ENCODE assay signal across 14 mouse cellular contexts in the genomic region with DNA sequence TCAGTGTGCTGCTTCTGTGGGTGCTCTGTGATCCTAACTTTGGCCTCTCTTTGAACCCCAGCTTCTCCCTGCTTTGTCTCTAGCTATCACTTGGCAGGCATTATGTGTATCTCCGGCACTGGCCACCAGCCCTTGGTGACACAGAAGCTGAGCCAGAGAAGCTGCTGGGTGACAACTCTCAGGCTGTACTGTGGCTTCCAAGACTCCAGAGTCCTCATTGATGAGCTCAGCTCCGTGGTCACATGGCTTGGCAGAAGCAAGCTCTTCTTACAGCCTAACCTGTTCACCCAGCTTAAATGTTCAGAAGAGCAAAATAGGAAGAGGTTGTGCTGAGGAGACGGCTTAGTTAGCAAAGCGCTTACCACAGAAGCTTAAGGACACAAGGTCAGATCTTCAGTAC. TPM values are rescaled to one million over a fixed set of nuclear protein-coding genes. Genes with fewer than 3 reads are reported as not detected.
A peak's percentile ranks its signal among the peaks of the same experiment; 100 is the strongest.
DNase-seq lines count a peak whose midpoint lies in the region; ATAC-seq and TF ChIP-seq lines count a peak whose summit lies in the region.
"Had no signal": no experiment of that assay in that cellular context is flagged by ENCODE, and none has a peak within 500 bp of the region (broad histone marks: within the 10 kb centered on the region; RNA-seq: fewer than 3 reads in every experiment).

No protein-coding gene starts in this region.

- no peaks in the 10 kb centered on the region for H3K27me3 ChIP-seq in embryonic facial prominence, embryonic 14.5 days (replicated peaks; ENCODE audit: control insufficient read depth, insufficient read depth, low read length)
- no peaks in the 10 kb centered on the region for H3K27me3 ChIP-seq in embryonic facial prominence, embryonic 10.5 days (replicated peaks; ENCODE audit: low read depth, poor library complexity, severe bottlenecking)
- H3K27me3 ChIP-seq in lung, embryonic 14.5 days (ENCODE audit: insufficient read depth, low read length) = no peaks in the 10 kb centered on the region
- no peaks in the 10 kb centered on the region for H3K27me3 ChIP-seq in heart, embryonic 16.5 days (ENCODE audit: control insufficient read depth, insufficient read depth, low read length)
- H3K27me3 ChIP-seq: liver, embryonic 15.5 days had no signal

- no peak overlapping the region for H3K4me3 ChIP-seq in embryonic facial prominence, embryonic 14.5 days (ENCODE audit: low read depth, low read length)
- no peak overlapping the region for H3K4me3 ChIP-seq in embryonic facial prominence, embryonic 10.5 days
- H3K4me3 ChIP-seq in lung, embryonic 14.5 days (ENCODE audit: low read depth, low read length) = no peak overlapping the region
- no peak overlapping the region for H3K4me3 ChIP-seq in lung, adult 2 months (replicated peaks; ENCODE audit: extremely low read depth, low read depth, low read length)
- H3K4me3 ChIP-seq in brown adipose tissue, adult 24 weeks (ENCODE audit: insufficient read depth, low read depth, low read length) = no peak overlapping the region
- no peak overlapping the region for H3K4me3 ChIP-seq in heart, embryonic 16.5 days (ENCODE audit: low read length)
- H3K4me3 ChIP-seq: left cerebral cortex, adult 2 months; liver, embryonic 15.5 days had no signal

- WGBS in embryonic facial prominence, embryonic 14.5 days = 84% methylated on average over 4 of the region's 4 CpGs
- WGBS in embryonic facial prominence, embryonic 10.5 days = 91% methylated on average over 4 of the region's 4 CpGs
- 76% methylated on average over 4 of the region's 4 CpGs for WGBS in lung, embryonic 14.5 days
- 73% methylated on average over 4 of the region's 4 CpGs for WGBS in lung, adult 2 months
- whole genome bisulfite sequencing in heart, embryonic 16.5 days = 64% methylated on average over 4 of the region's 4 CpGs

- no peak overlapping the region for H3K9ac ChIP-seq in embryonic facial prominence, embryonic 14.5 days (ENCODE audit: low read depth, low read length)
- no peak overlapping the region for H3K9ac ChIP-seq in lung, embryonic 14.5 days
- no peak overlapping the region for H3K9ac ChIP-seq in heart, embryonic 16.5 days (ENCODE audit: low read length)
- H3K9ac ChIP-seq: liver, embryonic 15.5 days had no signal

- H3K9me3 ChIP-seq in embryonic facial prominence, embryonic 14.5 days (ENCODE audit: control insufficient read depth, low read length) = no peaks in the 10 kb centered on the region
- no peaks in the 10 kb centered on the region for H3K9me3 ChIP-seq in embryonic facial prominence, embryonic 10.5 days
- H3K9me3 ChIP-seq in lung, embryonic 14.5 days (ENCODE audit: low read depth, low read length) = no peaks in the 10 kb centered on the region
- H3K9me3 ChIP-seq in heart, embryonic 16.5 days (replicated peaks; ENCODE audit: control insufficient read depth, low read length) = no peaks in the 10 kb centered on the region
- H3K9me3 ChIP-seq: liver, embryonic 15.5 days had no signal

- no peak for TF ChIP-seq CTCF in lung, embryonic 14.5 days (IDR thresholded peaks at IDR 0.05; ENCODE audit: low read depth)
- TF ChIP-seq CTCF in lung, adult 2 months (IDR thresholded peaks at IDR 0.05; ENCODE audit: insufficient read depth, low read length) = no peak

- DNase-seq in embryonic facial prominence, embryonic 14.5 days (ENCODE audit: low spot score) = peak; percentile 20
- no peak for DNase-seq in embryonic facial prominence, embryonic 10.5 days (ENCODE audit: low spot score)
- DNase-seq in lung, embryonic 14.5 days = peak; percentile 68
- DNase-seq in lung, adult 2 months = no peak
- DNase-seq in layer of hippocampus, adult 9-10 months (ENCODE audit: low spot score) = no peak
- no peak for DNase-seq in neural tube, embryonic 10.5 days (ENCODE audit: extremely low spot score, low spot score)
- DNase-seq: adrenal gland, adult 2 months; cerebellum, adult 9-10 months; kidney, adult 8-10 months; thymus, postnatal 14 days had no signal

- H3K36me3 ChIP-seq in embryonic facial prominence, embryonic 14.5 days (ENCODE audit: control insufficient read depth, insufficient read depth, low read length) = no peaks in the 10 kb centered on the region
- H3K36me3 ChIP-seq in embryonic facial prominence, embryonic 10.5 days (replicated peaks) = no peaks in the 10 kb centered on the region
- H3K36me3 ChIP-seq in lung, embryonic 14.5 days (ENCODE audit: insufficient read depth) = no peaks in the 10 kb centered on the region
- H3K36me3 ChIP-seq in heart, embryonic 16.5 days (ENCODE audit: control insufficient read depth, insufficient read depth) = no peaks in the 10 kb centered on the region
- H3K36me3 ChIP-seq: liver, embryonic 15.5 days had no signal

- H3K4me1 ChIP-seq in embryonic facial prominence, embryonic 14.5 days (ENCODE audit: control insufficient read depth, insufficient read depth, low read length) = peaks cover 9% of the 10 kb centered on the region; the same call in 1 of the 2 replicates
- no peaks in the 10 kb centered on the region for H3K4me1 ChIP-seq in embryonic facial prominence, embryonic 10.5 days
- H3K4me1 ChIP-seq in lung, embryonic 14.5 days (ENCODE audit: insufficient read depth) = 0 out of 2 replicates have a peak, but pooled peaks cover 2% of the 10 kb centered on the region
- no peaks in the 10 kb centered on the region for H3K4me1 ChIP-seq in lung, adult 2 months (ENCODE audit: control insufficient read depth, insufficient read depth, low read length)
- peaks cover 19% of the 10 kb centered on the region for H3K4me1 ChIP-seq in brown adipose tissue, adult 24 weeks (ENCODE audit: control insufficient read depth, insufficient read depth, insufficient read length, low read length)
- peaks cover 38% of the 10 kb centered on the region for H3K4me1 ChIP-seq in heart, embryonic 16.5 days (ENCODE audit: control insufficient read depth, insufficient read depth, low read length)

- no peak overlapping the region for H3K4me2 ChIP-seq in embryonic facial prominence, embryonic 14.5 days (ENCODE audit: low read depth, low read length)
- H3K4me2 ChIP-seq in lung, embryonic 14.5 days = no peak overlapping the region
- no peak overlapping the region for H3K4me2 ChIP-seq in heart, embryonic 16.5 days (ENCODE audit: low read depth, low read length)
- H3K4me2 ChIP-seq: liver, embryonic 15.5 days had no signal

- ATAC-seq in embryonic facial prominence, embryonic 14.5 days (ENCODE audit: low read depth) = no peak
- peak; percentile 42; the same call in 1 of the 2 replicates for ATAC-seq in lung, embryonic 14.5 days (ENCODE audit: insufficient read depth)
- ATAC-seq in heart, embryonic 16.5 days (replicated peaks; ENCODE audit: extremely low read depth, insufficient read depth, low FRiP score) = 0 out of 2 replicates have a peak, but pooled peaks have one; percentile 16

- no peak overlapping the region for H3K27ac ChIP-seq in embryonic facial prominence, embryonic 14.5 days (replicated peaks; ENCODE audit: low read depth, low read length)
- H3K27ac ChIP-seq in embryonic facial prominence, embryonic 10.5 days (replicated peaks) = no peak overlapping the region
- H3K27ac ChIP-seq in lung, embryonic 14.5 days (ENCODE audit: low read depth) = no peak overlapping the region
- peak overlapping the region; percentile 96 for H3K27ac ChIP-seq in brown adipose tissue, adult 24 weeks (replicated peaks; ENCODE audit: low read depth, low read length)
- H3K27ac ChIP-seq in heart, embryonic 16.5 days (ENCODE audit: low read length) = peak overlapping the region; percentile 2
- H3K27ac ChIP-seq: left cerebral cortex, adult 2 months; liver, embryonic 15.5 days had no signal

- no peak for TF ChIP-seq POLR2A in lung, adult 2 months (IDR thresholded peaks at IDR 0.05; ENCODE audit: borderline replicate concordance, extremely low read depth, low read depth, low read length)

RNA-seq across cellular contexts. Expression of a gene that starts 45.5 kb away (rescaled TPM):
- polyA plus RNA-seq in embryonic facial prominence, embryonic 14.5 days (2014; fragmentation: Nextera tagmentation; extraction: Ambion mirVana) = 1.3 and 1.7 TPM in 2 replicates
- polyA plus RNA-seq in embryonic facial prominence, embryonic 10.5 days (2016; fragmentation: Nextera tagmentation; extraction: Ambion mirVana) = 0.24 and 0.26 TPM in 2 replicates
- 1.2 and 1.6 TPM in 2 replicates for polyA plus RNA-seq in lung, embryonic 14.5 days (2014; fragmentation: Nextera tagmentation; extraction: Ambion mirVana)
- polyA plus RNA-seq in lung, adult 2 months (2012; rRNA removed) = 81.9 and 120 TPM in 2 replicates
- 21.8 and 23.9 TPM in 2 replicates for polyA plus RNA-seq in brown adipose tissue, adult 24 weeks (2012; ENCODE audit: insufficient read depth, insufficient read length, missing spikeins)
- polyA plus RNA-seq in heart, embryonic 16.5 days (2015; fragmentation: Nextera tagmentation; extraction: Ambion mirVana) = 2.7 and 4.2 TPM in 2 replicates

Comparison
In these comparisons a context has a peak if more than half of its experiments do, and no peak if none do; other contexts are left out.
1. DNase-seq: peak in embryonic facial prominence, embryonic 14.5 days (single experiment) and lung, embryonic 14.5 days (single experiment); none in embryonic facial prominence, embryonic 10.5 days (single experiment), lung, adult 2 months (single experiment), layer of hippocampus, adult 9-10 months (single experiment) and neural tube, embryonic 10.5 days (single experiment).
2. H3K27ac ChIP-seq: peak in brown adipose tissue, adult 24 weeks (single experiment) and heart, embryonic 16.5 days (single experiment); none in embryonic facial prominence, embryonic 14.5 days (single experiment), embryonic facial prominence, embryonic 10.5 days (single experiment) and lung, embryonic 14.5 days (single experiment).